9 mouse cellular contexts compared by ENCODE assay signal in the genomic region with DNA sequence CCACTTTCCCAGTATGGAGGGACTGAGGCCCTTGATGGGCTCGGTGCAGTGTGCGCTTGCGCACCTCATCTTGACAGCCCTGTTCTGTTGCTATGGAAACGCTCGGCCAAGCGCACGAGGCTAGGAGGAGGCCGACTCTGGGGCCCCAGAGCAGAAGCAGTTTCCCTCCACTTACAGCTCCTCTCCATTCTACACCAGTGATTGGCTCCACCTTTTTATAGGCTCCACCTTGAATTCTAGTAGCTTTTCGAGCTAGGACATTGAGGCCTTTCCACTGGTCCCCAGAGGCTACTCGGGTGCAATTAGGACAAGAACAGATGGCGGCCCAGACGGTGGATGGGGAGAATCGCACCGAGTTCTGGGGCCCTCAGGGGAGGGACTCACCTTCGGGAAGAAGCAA. TPM values are rescaled to one million over a fixed set of nuclear protein-coding genes. Genes with fewer than 3 reads are reported as not detected.
DNase-seq lines count a peak whose midpoint lies in the region; ATAC-seq and TF ChIP-seq lines count a peak whose summit lies in the region.
"Had no signal": no experiment of that assay in that cellular context is flagged by ENCODE, and none has a peak within 500 bp of the region (broad histone marks: within the 10 kb centered on the region; RNA-seq: fewer than 3 reads in every experiment).

No protein-coding gene starts in this region.

- intact Hi-C loops in heart, adult 2 months (cut with DNase I), result no loop called here

- peaks cover 90% of the 10 kb centered on the region for H3K27me3 ChIP-seq in heart, embryonic 14.5 days (ENCODE audit: control insufficient read depth, insufficient read depth, low read length)
- H3K27me3 ChIP-seq in heart, adult 2 months (ENCODE audit: control insufficient read depth, insufficient read depth, low read length), result peaks cover 31% of the 10 kb centered on the region
- peaks cover 7% of the 10 kb centered on the region; the same call in 1 of the 2 replicates for H3K27me3 ChIP-seq in forebrain, embryonic 15.5 days
- peaks cover 70% of the 10 kb centered on the region for H3K27me3 ChIP-seq in midbrain, embryonic 12.5 days

- TF ChIP-seq POLR2A in heart, adult 2 months (IDR thresholded peaks at IDR 0.05; ENCODE audit: insufficient read depth, low read depth, low read length), result no peak

- WGBS in heart, embryonic 14.5 days, result 3% methylated on average over 15 of the region's 15 CpGs
- 4% methylated on average over 15 of the region's 15 CpGs for WGBS in heart, adult 2 months
- 1% methylated on average over 15 of the region's 15 CpGs for WGBS in forebrain, embryonic 15.5 days
- 2% methylated on average over 15 of the region's 15 CpGs for WGBS in midbrain, embryonic 12.5 days

- TF ChIP-seq CTCF in heart, adult 2 months (IDR thresholded peaks at IDR 0.05), result no peak

- peak; percentile 42; the same call in 1 of the 2 replicates for ATAC-seq in heart, embryonic 14.5 days (ENCODE audit: insufficient number of reproducible peaks, insufficient read depth, low FRiP score, low read depth)
- peak; percentile 75 for ATAC-seq in cerebellum, adult (ENCODE audit: insufficient number of reproducible peaks, low FRiP score, low TSS enrichment)
- peak; percentile 66 for ATAC-seq in forebrain, embryonic 15.5 days (replicated peaks)
- ATAC-seq in midbrain, embryonic 12.5 days (ENCODE audit: low FRiP score, low read depth), result peak; percentile 76

- H3K79me2 ChIP-seq in heart, adult 2 months (replicated peaks; ENCODE audit: control insufficient read depth, insufficient read depth, low read length), result no peaks in the 10 kb centered on the region

- no peak overlapping the region for H3K9ac ChIP-seq in heart, embryonic 14.5 days (ENCODE audit: low read length)
- no peak overlapping the region for H3K9ac ChIP-seq in heart, adult 2 months (ENCODE audit: low read depth, low read length)
- H3K9ac ChIP-seq in forebrain, embryonic 15.5 days (replicated peaks), result peak overlapping the region; percentile 98
- peak overlapping the region; percentile 83; the same call in 1 of the 2 replicates for H3K9ac ChIP-seq in midbrain, embryonic 12.5 days (replicated peaks)

- TF ChIP-seq EP300 in heart, adult 2 months (IDR thresholded peaks at IDR 0.05; ENCODE audit: insufficient read depth, low read depth, low read length), result no peak

- no peaks in the 10 kb centered on the region for H3K36me3 ChIP-seq in heart, embryonic 14.5 days (ENCODE audit: control insufficient read depth, insufficient read depth, low read length)
- H3K36me3 ChIP-seq in heart, adult 2 months (ENCODE audit: control insufficient read depth, insufficient read depth, low read length), result no peaks in the 10 kb centered on the region
- peaks cover 21% of the 10 kb centered on the region for H3K36me3 ChIP-seq in forebrain, embryonic 15.5 days
- peaks cover 3% of the 10 kb centered on the region; the same call in 1 of the 2 replicates for H3K36me3 ChIP-seq in midbrain, embryonic 12.5 days

- no peak overlapping the region for H3K27ac ChIP-seq in heart, embryonic 14.5 days (replicated peaks in 1 of 2; ENCODE audit: control insufficient read depth in 1 of 2, insufficient read depth in 1 of 2, low read depth in 2 of 2, low read length in 2 of 2)
- no peak overlapping the region for H3K27ac ChIP-seq in heart, adult 2 months
- H3K27ac ChIP-seq in forebrain, embryonic 15.5 days (replicated peaks), result peak overlapping the region; percentile 93
- H3K27ac ChIP-seq in midbrain, embryonic 12.5 days (replicated peaks), result peak overlapping the region; percentile 65

- H3K4me2 ChIP-seq in heart, embryonic 14.5 days (ENCODE audit: low read length), result no peak overlapping the region
- peak overlapping the region; percentile 63 for H3K4me2 ChIP-seq in forebrain, embryonic 15.5 days (replicated peaks)
- peak overlapping the region; percentile 87 for H3K4me2 ChIP-seq in midbrain, embryonic 12.5 days (replicated peaks)

- no peak for DNase-seq in heart, adult 2 months
- DNase-seq in thymus, postnatal 10 days (ENCODE audit: low spot score in 2 of 2), result no peak
- DNase-seq in heart, adult 9 months (ENCODE audit: low spot score in 2 of 2), result no peak
- DNase-seq in urinary bladder, postnatal 14 days (ENCODE audit: low spot score), result no peak

- H3K4me1 ChIP-seq in heart, embryonic 14.5 days (ENCODE audit: control insufficient read depth in 2 of 2, insufficient read depth in 2 of 2, low read length in 2 of 2), result peaks cover 4 to 10% of the 10 kb centered on the region in 2 experiments; a peak in 3 of 4 replicates
- H3K4me1 ChIP-seq in heart, adult 2 months (ENCODE audit: control insufficient read depth, insufficient read depth, low read length), result no peaks in the 10 kb centered on the region
- H3K4me1 ChIP-seq in forebrain, embryonic 15.5 days, result peaks cover 36% of the 10 kb centered on the region
- H3K4me1 ChIP-seq in midbrain, embryonic 12.5 days, result peaks cover 38% of the 10 kb centered on the region

- no peaks in the 10 kb centered on the region for H3K9me3 ChIP-seq in heart, embryonic 14.5 days (ENCODE audit: control insufficient read depth, low read length)
- no peaks in the 10 kb centered on the region for H3K9me3 ChIP-seq in forebrain, embryonic 15.5 days
- H3K9me3 ChIP-seq in midbrain, embryonic 12.5 days, result no peaks in the 10 kb centered on the region

- H3K4me3 ChIP-seq in heart, embryonic 14.5 days (ENCODE audit: control insufficient read depth in 1 of 2, insufficient read depth in 1 of 2, low read depth in 1 of 2, low read length in 2 of 2), result no peak overlapping the region
- H3K4me3 ChIP-seq in heart, adult 2 months, result no peak overlapping the region
- peak overlapping the region; percentile 88 for H3K4me3 ChIP-seq in forebrain, embryonic 15.5 days
- peak overlapping the region; percentile 74 for H3K4me3 ChIP-seq in midbrain, embryonic 12.5 days

RNA-seq across cellular contexts. Expression of gene Mast1, which starts 2.3 kb away (rescaled TPM):
- polyA plus RNA-seq in heart, embryonic 14.5 days (2014; fragmentation: Nextera tagmentation; extraction: Ambion mirVana), result 0.08 and 0.23 TPM in 2 replicates
- total RNA-seq in heart, adult 2 months (2021), result under 1 TPM; 0.07 to 0.10 TPM
- polyA plus RNA-seq in heart, adult 2 months (2012; rRNA removed), result 0.16 and 0.18 TPM in 2 replicates
- polyA plus RNA-seq in forebrain, embryonic 15.5 days (2015; fragmentation: Nextera tagmentation; extraction: Ambion mirVana), result 48.3 and 52.5 TPM in 2 replicates
- 29.3 and 34.3 TPM in 2 replicates for polyA plus RNA-seq in midbrain, embryonic 12.5 days (2016; fragmentation: Nextera tagmentation; extraction: Ambion mirVana)

RNA-seq across cellular contexts. Expression of gene Rtbdn, which starts 11.9 kb away (rescaled TPM):
- polyA plus RNA-seq in heart, embryonic 14.5 days (2014; fragmentation: Nextera tagmentation; extraction: Ambion mirVana), result 0.12 TPM in 1 of 2 replicates, not detected in the other
- total RNA-seq in heart, adult 2 months (2021), result not detected
- not detected in 2 replicates for polyA plus RNA-seq in heart, adult 2 months (2012; rRNA removed)
- 2.0 and 2.3 TPM in 2 replicates for polyA plus RNA-seq in forebrain, embryonic 15.5 days (2015; fragmentation: Nextera tagmentation; extraction: Ambion mirVana)
- 1.3 and 1.7 TPM in 2 replicates for polyA plus RNA-seq in midbrain, embryonic 12.5 days (2016; fragmentation: Nextera tagmentation; extraction: Ambion mirVana)

RNA-seq across cellular contexts. Expression of gene Dnase2a, which starts 26.5 kb away (rescaled TPM):
- polyA plus RNA-seq in heart, embryonic 14.5 days (2014; fragmentation: Nextera tagmentation; extraction: Ambion mirVana), result 4.5 and 5.5 TPM in 2 replicates
- 1 to 10 TPM; 6.5 to 9.6 TPM for total RNA-seq in heart, adult 2 months (2021)
- polyA plus RNA-seq in heart, adult 2 months (2012; rRNA removed), result 9.2 and 10.9 TPM in 2 replicates
- 5.6 TPM in 2 replicates for polyA plus RNA-seq in forebrain, embryonic 15.5 days (2015; fragmentation: Nextera tagmentation; extraction: Ambion mirVana)
- 8.9 and 9.4 TPM in 2 replicates for polyA plus RNA-seq in midbrain, embryonic 12.5 days (2016; fragmentation: Nextera tagmentation; extraction: Ambion mirVana)

RNA-seq across cellular contexts. Expression of gene Klf1, which starts 33.1 kb away (rescaled TPM):
- 1.8 and 2.5 TPM in 2 replicates for polyA plus RNA-seq in heart, embryonic 14.5 days (2014; fragmentation: Nextera tagmentation; extraction: Ambion mirVana)
- under 1 TPM in 1 of 2 experiments, not detected in 1; 0.16 TPM for total RNA-seq in heart, adult 2 months (2021)
- polyA plus RNA-seq in heart, adult 2 months (2012; rRNA removed), result 0.08 and 0.23 TPM in 2 replicates
- 0.75 and 0.87 TPM in 2 replicates for polyA plus RNA-seq in forebrain, embryonic 15.5 days (2015; fragmentation: Nextera tagmentation; extraction: Ambion mirVana)
- 4.3 and 4.5 TPM in 2 replicates for polyA plus RNA-seq in midbrain, embryonic 12.5 days (2016; fragmentation: Nextera tagmentation; extraction: Ambion mirVana)

RNA-seq across cellular contexts. Expression of gene Gm49661, which starts 34.4 kb away (rescaled TPM):
- not detected in 2 replicates for polyA plus RNA-seq in heart, embryonic 14.5 days (2014; fragmentation: Nextera tagmentation; extraction: Ambion mirVana)
- 1 to 10 TPM; 1.3 to 2.1 TPM for total RNA-seq in heart, adult 2 months (2021)
- not detected in 2 replicates for polyA plus RNA-seq in heart, adult 2 months (2012; rRNA removed)
- not detected in 2 replicates for polyA plus RNA-seq in forebrain, embryonic 15.5 days (2015; fragmentation: Nextera tagmentation; extraction: Ambion mirVana)
- not detected in 2 replicates for polyA plus RNA-seq in midbrain, embryonic 12.5 days (2016; fragmentation: Nextera tagmentation; extraction: Ambion mirVana)
- polyA plus RNA-seq: frontal cortex, adult 2 months had no signal

Comparison
In these comparisons a context has a peak if more than half of its experiments do, and no peak if none do; other contexts are left out.
1. H3K27ac ChIP-seq: peak in forebrain, embryonic 15.5 days (single experiment) and midbrain, embryonic 12.5 days (single experiment); none in heart, embryonic 14.5 days (0 of 2) and heart, adult 2 months (single experiment).
2. H3K4me3 ChIP-seq: peak in forebrain, embryonic 15.5 days (single experiment) and midbrain, embryonic 12.5 days (single experiment); none in heart, embryonic 14.5 days (0 of 2) and heart, adult 2 months (single experiment).
3. H3K9ac ChIP-seq: peak in forebrain, embryonic 15.5 days (single experiment) and midbrain, embryonic 12.5 days (single experiment); none in heart, embryonic 14.5 days (single experiment) and heart, adult 2 months (single experiment).
4. RNA of gene Mast1, which starts 2.3 kb away (polyA plus RNA-seq): 48.3 to 52.5 TPM in forebrain, embryonic 15.5 days and 29.3 to 34.3 TPM in midbrain, embryonic 12.5 days; 0.08 to 0.23 TPM in heart, embryonic 14.5 days and 0.16 to 0.18 TPM in heart, adult 2 months; every median in the first group is over 10 times any median in the second.
5. Peak in every context shown above with its lines, with median percentiles within 50 percentile points of each other: ATAC-seq.